Mouse (Mus musculus): ENCODE measurements at regions not wholly inside any gene's neighbourhood (a gene's known extent, or its start where the extent isn't known, plus 50 kb on each side); places are given as distances from the start of the nearest gene placed in this dataset.

DNA sequence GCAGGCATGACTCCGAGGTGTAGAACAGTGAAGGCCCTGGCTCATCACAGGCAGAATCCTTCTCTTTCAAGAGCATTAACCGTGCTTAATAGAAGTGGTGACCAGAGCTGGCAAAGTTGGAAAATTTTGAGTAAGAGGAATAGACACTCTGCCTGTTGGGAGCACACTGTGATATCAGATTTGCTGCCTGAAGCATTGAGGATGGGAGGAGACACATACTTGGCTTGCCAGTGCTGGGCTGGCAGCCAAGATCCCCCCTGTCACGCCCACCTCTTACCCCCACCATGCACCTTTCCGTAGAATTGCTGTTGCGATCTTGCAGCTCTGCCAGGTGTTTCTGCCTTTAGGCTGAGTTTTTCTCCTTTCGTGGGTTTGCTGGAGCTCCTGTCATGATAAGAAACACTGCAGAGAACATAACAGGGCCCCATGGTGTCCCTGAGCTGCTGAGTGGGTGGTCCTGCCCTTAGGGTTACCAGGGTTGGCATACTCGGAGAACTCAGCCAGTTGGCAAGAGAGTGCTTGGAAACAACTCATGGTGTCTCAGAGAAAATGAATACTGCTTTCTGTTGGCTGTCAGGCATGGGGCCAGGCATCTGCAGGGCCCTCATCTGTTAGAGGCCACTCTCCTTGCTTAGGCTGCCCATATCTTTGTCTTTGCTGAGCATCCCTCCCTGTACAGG is 286.1 kb downstream of the Glrx3 start:
- ATAC-seq (ENCODE audit: insufficient number of reproducible peaks, insufficient read depth, low FRiP score, low read depth), result no peak
- H3K4me2 ChIP-seq (ENCODE audit: low read length), result no peak overlapping the region
- H3K4me3 ChIP-seq (ENCODE audit: control insufficient read depth in 1 of 2, insufficient read depth in 1 of 2, low read depth in 1 of 2, low read length in 2 of 2), result no peak overlapping the region
- H3K27ac ChIP-seq (replicated peaks in 1 of 2; ENCODE audit: control insufficient read depth in 1 of 2, insufficient read depth in 1 of 2, low read depth in 2 of 2, low read length in 2 of 2), result no peak overlapping the region
- H3K4me1 ChIP-seq (ENCODE audit: control insufficient read depth in 2 of 2, insufficient read depth in 2 of 2, low read length in 2 of 2), result no peaks in the 10 kb centered on the region
- no peaks in the 10 kb centered on the region for H3K27me3 ChIP-seq (ENCODE audit: control insufficient read depth, insufficient read depth, low read length)
- WGBS, result 56% methylated on average over 7 of the region's 7 CpGs
- H3K36me3 ChIP-seq (ENCODE audit: control insufficient read depth, insufficient read depth, low read length), result no peaks in the 10 kb centered on the region
- H3K9me3 ChIP-seq (ENCODE audit: control insufficient read depth, low read length), result no peaks in the 10 kb centered on the region
- no peak overlapping the region for H3K9ac ChIP-seq (ENCODE audit: low read length)

DNA sequence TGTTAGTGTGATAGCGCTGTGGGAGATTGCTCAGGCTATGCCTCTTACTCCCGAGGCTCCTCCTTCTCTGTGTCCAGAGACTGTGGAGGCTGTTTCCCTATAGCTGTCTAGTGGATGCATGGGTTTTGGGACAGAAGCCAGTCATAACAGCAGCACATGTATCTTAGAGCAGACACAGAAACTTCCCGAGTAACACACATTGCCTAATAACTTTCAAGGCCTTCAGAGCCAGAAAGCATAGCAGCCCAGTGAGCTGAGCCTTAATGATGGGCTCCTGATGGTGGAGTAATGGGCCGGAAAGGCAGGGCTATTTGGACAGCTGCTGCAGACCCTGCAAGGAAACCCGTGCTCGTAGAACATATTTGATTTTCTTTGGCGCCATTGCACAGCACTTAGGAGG is 288.6 kb downstream of the Glrx3 start:
- Histone ChIP-seq H3K36me3 (ENCODE audit: control insufficient read depth, insufficient read depth, low read length) (no peaks in the 10 kb centered on the region), H3K9ac (ENCODE audit: low read length) (no peak overlapping the region), H3K4me2 (ENCODE audit: low read length) (no peak overlapping the region), H3K4me1 (ENCODE audit: control insufficient read depth in 2 of 2, insufficient read depth in 2 of 2, low read length in 2 of 2) (no peaks in the 10 kb centered on the region), H3K27ac (replicated peaks in 1 of 2; ENCODE audit: control insufficient read depth in 1 of 2, insufficient read depth in 1 of 2, low read depth in 2 of 2, low read length in 2 of 2) (no peak overlapping the region), H3K4me3 (ENCODE audit: control insufficient read depth in 1 of 2, insufficient read depth in 1 of 2, low read depth in 1 of 2, low read length in 2 of 2) (no peak overlapping the region), H3K9me3 (ENCODE audit: control insufficient read depth, low read length) (no peaks in the 10 kb centered on the region), H3K27me3 (ENCODE audit: control insufficient read depth, insufficient read depth, low read length) (no peaks in the 10 kb centered on the region)
- ATAC-seq (ENCODE audit: insufficient number of reproducible peaks, insufficient read depth, low FRiP score, low read depth), result peak; percentile 37; the same call in 1 of the 2 replicates
- WGBS, result 62% methylated on average over 7 of the region's 7 CpGs

DNA sequence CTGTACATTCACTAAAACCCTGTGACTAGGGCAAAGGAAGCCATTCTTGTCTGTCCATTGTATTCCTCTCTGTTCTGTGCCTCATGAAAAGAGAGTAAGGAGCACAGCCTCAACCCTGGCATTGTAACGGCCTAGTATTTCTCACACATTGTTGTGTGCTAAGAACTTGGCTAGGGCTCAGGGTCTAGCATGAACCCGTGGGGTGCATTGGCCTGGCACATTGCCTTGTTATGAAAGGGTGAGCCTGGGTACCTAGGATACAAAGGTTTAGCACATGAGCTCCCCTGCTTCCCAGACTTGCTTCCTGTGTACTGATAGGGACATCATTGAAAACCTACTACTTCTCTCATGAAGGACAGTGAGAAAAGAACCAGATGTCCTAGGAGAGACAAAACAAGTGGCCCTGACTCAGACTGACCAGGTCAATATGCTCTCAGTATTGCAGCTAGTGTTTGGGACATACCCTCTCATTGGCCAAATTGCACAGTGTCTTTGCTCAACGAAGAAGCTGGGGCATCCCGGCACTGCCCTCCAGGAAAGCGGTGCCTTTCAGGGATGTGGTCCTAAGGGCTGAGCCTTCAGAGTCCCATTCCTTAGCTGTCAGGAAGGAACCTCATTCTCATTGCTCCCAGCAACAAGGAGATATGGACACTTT is 298.6 kb downstream of the Glrx3 start:
- WGBS, result 86% methylated on average over 5 of the region's 5 CpGs
- Histone ChIP-seq H3K27ac (replicated peaks in 1 of 2; ENCODE audit: control insufficient read depth in 1 of 2, insufficient read depth in 1 of 2, low read depth in 2 of 2, low read length in 2 of 2) (no peak overlapping the region), H3K4me1 (ENCODE audit: control insufficient read depth in 2 of 2, insufficient read depth in 2 of 2, low read length in 2 of 2) (peaks cover 0 to 2% of the 10 kb centered on the region in 2 experiments; a peak in 1 of 4 replicates), H3K9me3 (ENCODE audit: control insufficient read depth, low read length) (0 out of 2 replicates have a peak, but pooled peaks cover 2% of the 10 kb centered on the region), H3K36me3 (ENCODE audit: control insufficient read depth, insufficient read depth, low read length) (no peaks in the 10 kb centered on the region), H3K9ac (ENCODE audit: low read length) (no peak overlapping the region), H3K4me3 (ENCODE audit: control insufficient read depth in 1 of 2, insufficient read depth in 1 of 2, low read depth in 1 of 2, low read length in 2 of 2) (no peak overlapping the region), H3K4me2 (ENCODE audit: low read length) (no peak overlapping the region), H3K27me3 (ENCODE audit: control insufficient read depth, insufficient read depth, low read length) (no peaks in the 10 kb centered on the region)
- no peak for ATAC-seq (ENCODE audit: insufficient number of reproducible peaks, insufficient read depth, low FRiP score, low read depth)

DNA sequence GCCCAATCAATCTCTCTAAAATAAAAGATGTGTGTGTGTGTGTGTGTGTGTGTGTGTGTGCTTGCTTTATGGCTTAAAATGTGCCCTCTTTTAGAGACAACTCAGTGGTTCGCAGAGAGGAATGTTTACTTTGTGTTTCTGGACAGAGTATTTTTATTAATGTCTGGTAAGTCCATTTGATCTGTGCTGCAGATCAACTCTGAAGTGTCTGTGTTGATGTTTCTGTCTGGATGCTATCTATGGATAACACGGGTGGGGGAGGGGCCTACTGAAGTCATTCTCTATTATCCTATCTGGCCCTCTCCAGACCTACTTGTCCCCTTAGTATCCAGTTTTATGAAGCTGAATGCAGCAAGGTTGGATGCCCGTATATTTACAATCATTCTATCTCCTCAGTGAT is 304.3 kb downstream of the Glrx3 start:
- H3K4me1 ChIP-seq (ENCODE audit: control insufficient read depth in 2 of 2, insufficient read depth in 2 of 2, low read length in 2 of 2), result peaks cover 0 to 2% of the 10 kb centered on the region in 2 experiments; a peak in 2 of 4 replicates
- H3K9me3 ChIP-seq (ENCODE audit: control insufficient read depth, low read length), result no peaks in the 10 kb centered on the region
- no peak overlapping the region for H3K27ac ChIP-seq (replicated peaks in 1 of 2; ENCODE audit: control insufficient read depth in 1 of 2, insufficient read depth in 1 of 2, low read depth in 2 of 2, low read length in 2 of 2)
- no peak overlapping the region for H3K4me2 ChIP-seq (ENCODE audit: low read length)
- 0 out of 2 replicates have a peak, but pooled peaks cover 3% of the 10 kb centered on the region for H3K27me3 ChIP-seq (ENCODE audit: control insufficient read depth, insufficient read depth, low read length)
- no peaks in the 10 kb centered on the region for H3K36me3 ChIP-seq (ENCODE audit: control insufficient read depth, insufficient read depth, low read length)
- no peak overlapping the region for H3K4me3 ChIP-seq (ENCODE audit: control insufficient read depth in 1 of 2, insufficient read depth in 1 of 2, low read depth in 1 of 2, low read length in 2 of 2)
- no peak overlapping the region for H3K9ac ChIP-seq (ENCODE audit: low read length)
- 75% methylated on average over 3 of the region's 3 CpGs for WGBS
- no peak for ATAC-seq (ENCODE audit: insufficient number of reproducible peaks, insufficient read depth, low FRiP score, low read depth)

DNA sequence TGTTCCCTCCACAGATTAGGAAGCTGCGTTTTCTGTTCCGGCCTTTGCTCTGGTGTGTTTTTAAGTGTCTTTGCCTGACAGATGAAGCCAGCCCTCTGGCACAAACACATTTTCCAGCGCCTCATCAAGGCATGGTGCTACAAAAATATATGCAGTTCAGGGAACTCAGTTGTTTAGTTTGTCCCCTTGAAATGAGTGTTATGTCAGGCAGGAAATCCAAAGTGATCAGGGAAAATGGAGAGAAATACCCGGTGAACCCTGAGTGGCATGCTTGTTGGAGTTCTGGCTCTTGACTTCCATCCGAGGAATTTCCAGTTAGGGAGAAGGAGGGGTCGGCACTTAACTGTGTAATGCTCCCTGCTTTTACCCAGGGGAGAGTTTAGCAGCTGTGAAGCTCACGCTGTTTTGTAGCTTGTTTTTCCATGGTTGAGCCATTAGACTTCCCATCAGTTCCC is 304.9 kb downstream of the Glrx3 start:
- peaks cover 0 to 2% of the 10 kb centered on the region in 2 experiments; a peak in 2 of 4 replicates for H3K4me1 ChIP-seq (ENCODE audit: control insufficient read depth in 2 of 2, insufficient read depth in 2 of 2, low read length in 2 of 2)
- no peaks in the 10 kb centered on the region for H3K36me3 ChIP-seq (ENCODE audit: control insufficient read depth, insufficient read depth, low read length)
- no peak overlapping the region for H3K4me2 ChIP-seq (ENCODE audit: low read length)
- no peak overlapping the region for H3K27ac ChIP-seq (replicated peaks in 1 of 2; ENCODE audit: control insufficient read depth in 1 of 2, insufficient read depth in 1 of 2, low read depth in 2 of 2, low read length in 2 of 2)
- no peak for ATAC-seq (ENCODE audit: insufficient number of reproducible peaks, insufficient read depth, low FRiP score, low read depth)
- H3K9ac ChIP-seq (ENCODE audit: low read length), result no peak overlapping the region
- no peaks in the 10 kb centered on the region for H3K9me3 ChIP-seq (ENCODE audit: control insufficient read depth, low read length)
- H3K27me3 ChIP-seq (ENCODE audit: control insufficient read depth, insufficient read depth, low read length), result 0 out of 2 replicates have a peak, but pooled peaks cover 3% of the 10 kb centered on the region
- WGBS, result 17% methylated on average over 7 of the region's 7 CpGs
- H3K4me3 ChIP-seq (ENCODE audit: control insufficient read depth in 1 of 2, insufficient read depth in 1 of 2, low read depth in 1 of 2, low read length in 2 of 2), result no peak overlapping the region

DNA sequence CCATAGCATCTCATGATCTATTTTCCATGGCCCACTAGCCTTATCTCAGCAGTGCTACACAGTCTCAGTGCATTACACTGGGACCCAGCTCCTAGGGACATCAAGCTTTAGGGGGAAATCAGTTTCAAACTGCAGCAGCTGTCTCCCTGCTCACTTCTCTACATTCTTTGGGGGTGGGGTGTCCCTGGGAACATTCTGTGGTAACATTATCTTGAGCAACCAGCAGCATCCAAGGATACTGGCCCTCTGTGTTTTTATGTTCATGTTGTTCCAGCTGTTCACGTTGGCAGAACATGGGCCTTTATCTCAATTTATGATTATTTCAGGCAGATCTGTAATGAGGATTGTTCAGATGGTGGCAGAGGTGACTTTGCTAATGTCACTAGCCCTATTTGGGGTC is 308.2 kb downstream of the Glrx3 start:
- Histone ChIP-seq H3K9ac (ENCODE audit: low read length) (no peak overlapping the region), H3K4me1 (ENCODE audit: control insufficient read depth in 2 of 2, insufficient read depth in 2 of 2, low read length in 2 of 2) (peaks cover 0 to 2% of the 10 kb centered on the region in 2 experiments; a peak in 2 of 4 replicates), H3K27me3 (ENCODE audit: control insufficient read depth, insufficient read depth, low read length) (0 out of 2 replicates have a peak, but pooled peaks cover 3% of the 10 kb centered on the region), H3K27ac (replicated peaks in 1 of 2; ENCODE audit: control insufficient read depth in 1 of 2, insufficient read depth in 1 of 2, low read depth in 2 of 2, low read length in 2 of 2) (no peak overlapping the region), H3K9me3 (ENCODE audit: control insufficient read depth, low read length) (no peaks in the 10 kb centered on the region), H3K4me2 (ENCODE audit: low read length) (no peak overlapping the region), H3K36me3 (ENCODE audit: control insufficient read depth, insufficient read depth, low read length) (no peaks in the 10 kb centered on the region), H3K4me3 (ENCODE audit: control insufficient read depth in 1 of 2, insufficient read depth in 1 of 2, low read depth in 1 of 2, low read length in 2 of 2) (no peak overlapping the region)
- no peak for ATAC-seq (ENCODE audit: insufficient number of reproducible peaks, insufficient read depth, low FRiP score, low read depth)
- 66% methylated on average over 1 of the region's 1 CpGs for WGBS

DNA sequence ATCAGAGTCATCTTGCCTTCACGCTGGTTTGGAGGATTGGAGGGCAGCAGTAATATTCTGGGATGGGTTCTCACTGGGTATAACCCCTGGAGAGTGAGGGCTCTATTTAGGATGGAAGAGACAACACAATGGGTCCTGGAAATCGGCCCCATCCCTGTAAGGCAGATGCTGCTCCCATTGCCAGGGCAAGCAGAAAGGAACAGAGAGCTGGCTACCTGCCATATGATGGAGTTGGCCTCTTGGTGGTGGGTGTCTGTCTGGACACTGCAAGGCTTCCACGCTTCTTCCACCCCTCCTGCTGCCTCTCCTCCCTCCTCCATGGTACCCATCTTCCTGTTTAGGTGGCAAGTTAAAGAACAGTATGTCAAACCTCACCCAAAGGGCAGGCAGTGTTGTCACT is 308.6 kb downstream of the Glrx3 start:
- Histone ChIP-seq H3K9ac (ENCODE audit: low read length) (no peak overlapping the region), H3K4me1 (ENCODE audit: control insufficient read depth in 2 of 2, insufficient read depth in 2 of 2, low read length in 2 of 2) (peaks cover 0 to 2% of the 10 kb centered on the region in 2 experiments; a peak in 2 of 4 replicates), H3K9me3 (ENCODE audit: control insufficient read depth, low read length) (no peaks in the 10 kb centered on the region), H3K27me3 (ENCODE audit: control insufficient read depth, insufficient read depth, low read length) (0 out of 2 replicates have a peak, but pooled peaks cover 3% of the 10 kb centered on the region), H3K27ac (replicated peaks in 1 of 2; ENCODE audit: control insufficient read depth in 1 of 2, insufficient read depth in 1 of 2, low read depth in 2 of 2, low read length in 2 of 2) (no peak overlapping the region), H3K36me3 (ENCODE audit: control insufficient read depth, insufficient read depth, low read length) (no peaks in the 10 kb centered on the region), H3K4me2 (ENCODE audit: low read length) (no peak overlapping the region), H3K4me3 (ENCODE audit: control insufficient read depth in 1 of 2, insufficient read depth in 1 of 2, low read depth in 1 of 2, low read length in 2 of 2) (no peak overlapping the region)
- no peak for ATAC-seq (ENCODE audit: insufficient number of reproducible peaks, insufficient read depth, low FRiP score, low read depth)
- 74% methylated on average over 3 of the region's 3 CpGs for WGBS

Measured in heart, embryonic 14.5 days (tissue).